Mouse (Mus musculus): ENCODE results near the gene Ccdc59.

The Ccdc59 gene

DNA sequence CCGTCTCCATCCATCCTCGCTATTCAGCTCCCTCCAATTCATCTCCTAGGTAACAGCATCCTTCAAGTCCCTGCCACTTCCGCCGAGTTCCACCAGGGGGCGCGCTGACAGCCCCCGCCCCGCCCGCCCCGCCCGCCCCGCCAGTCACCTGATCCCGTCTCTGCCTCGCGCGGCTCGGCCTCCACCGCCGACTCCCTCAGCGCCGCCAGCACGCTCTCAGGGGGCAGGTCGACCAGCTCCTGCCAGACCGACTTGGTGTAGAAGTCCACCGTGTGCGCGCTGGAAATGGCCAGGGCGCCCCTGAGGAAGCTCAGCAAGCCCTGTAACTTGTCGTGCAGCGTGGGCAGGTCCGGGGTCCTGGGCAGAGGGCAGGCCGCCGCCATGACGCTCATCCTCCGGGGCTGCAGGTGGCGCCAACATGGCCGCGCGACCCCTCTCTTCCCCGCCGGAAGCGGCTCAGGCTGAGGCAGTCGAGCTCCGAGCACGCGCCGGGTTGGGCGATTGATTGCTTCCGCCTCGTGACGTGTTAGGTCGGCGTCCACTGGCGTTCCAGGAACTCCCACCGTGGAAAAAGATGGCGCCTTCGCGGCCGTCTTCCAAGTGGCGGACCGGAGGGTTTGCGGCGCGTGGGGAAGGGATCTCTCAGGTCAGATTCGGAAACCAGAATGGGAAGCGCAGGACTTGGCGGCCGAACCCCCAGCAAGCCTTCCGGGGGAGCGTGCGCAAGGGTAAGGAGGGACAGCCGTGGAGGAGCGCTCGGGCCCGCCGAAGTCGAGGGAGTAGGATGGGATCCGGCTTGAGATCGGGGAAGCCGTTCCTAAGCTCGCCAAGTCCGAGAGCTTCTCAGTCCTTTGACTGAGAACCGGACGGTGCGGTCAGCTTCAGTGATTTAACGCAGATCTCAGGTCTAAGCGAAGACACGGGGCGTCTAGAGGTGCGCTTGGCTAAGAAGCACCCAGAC, at the start of gene Ccdc59, which contains the start of gene Mettl25:
Gene Ccdc59 (plus strand): TSS at position 140 of the 961 bp plus-strand sequence.
Gene Mettl25 (minus strand): TSS at position 453 of the 961 bp plus-strand sequence.
- in situ Hi-C loops (cut with MboI, MseI): no loop called here

DNA sequence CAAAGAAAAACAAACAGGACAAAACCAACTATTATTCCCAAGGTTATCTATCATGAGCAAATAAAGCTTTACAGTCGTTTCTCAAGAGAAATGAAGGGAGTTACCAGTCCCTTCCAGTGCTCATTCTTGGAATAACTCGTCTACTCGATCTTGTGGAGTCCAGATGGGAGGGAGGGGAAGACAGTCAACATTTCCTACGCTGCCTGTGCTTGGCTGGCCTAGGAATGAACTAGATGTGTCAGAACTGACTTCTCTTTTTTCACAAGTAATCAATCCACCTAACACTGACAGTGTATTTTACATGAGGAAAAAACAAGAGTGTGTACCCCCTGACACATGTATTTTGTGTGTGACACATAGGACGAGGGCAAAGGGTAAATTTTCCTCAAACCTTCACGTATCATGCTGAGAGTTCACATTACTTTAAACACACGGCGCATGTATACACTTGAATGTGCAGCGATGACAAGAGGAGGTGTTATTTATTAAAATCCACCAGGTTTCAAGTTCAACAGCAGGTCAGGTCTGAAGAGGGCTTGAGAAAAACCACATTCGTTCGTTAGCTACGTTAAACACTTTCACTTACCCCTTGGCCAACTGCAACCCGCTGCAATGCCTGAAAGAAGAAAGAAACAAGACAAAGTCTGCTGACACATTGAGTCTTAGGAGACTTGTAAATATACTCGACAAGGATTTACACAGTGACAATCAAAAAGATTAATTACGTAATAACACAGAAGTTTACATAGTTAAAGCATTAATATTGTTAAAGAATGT, 46.9 kb upstream of the Ccdc59 start:
- in situ Hi-C loops (cut with MboI, MseI): no loop called here

DNA sequence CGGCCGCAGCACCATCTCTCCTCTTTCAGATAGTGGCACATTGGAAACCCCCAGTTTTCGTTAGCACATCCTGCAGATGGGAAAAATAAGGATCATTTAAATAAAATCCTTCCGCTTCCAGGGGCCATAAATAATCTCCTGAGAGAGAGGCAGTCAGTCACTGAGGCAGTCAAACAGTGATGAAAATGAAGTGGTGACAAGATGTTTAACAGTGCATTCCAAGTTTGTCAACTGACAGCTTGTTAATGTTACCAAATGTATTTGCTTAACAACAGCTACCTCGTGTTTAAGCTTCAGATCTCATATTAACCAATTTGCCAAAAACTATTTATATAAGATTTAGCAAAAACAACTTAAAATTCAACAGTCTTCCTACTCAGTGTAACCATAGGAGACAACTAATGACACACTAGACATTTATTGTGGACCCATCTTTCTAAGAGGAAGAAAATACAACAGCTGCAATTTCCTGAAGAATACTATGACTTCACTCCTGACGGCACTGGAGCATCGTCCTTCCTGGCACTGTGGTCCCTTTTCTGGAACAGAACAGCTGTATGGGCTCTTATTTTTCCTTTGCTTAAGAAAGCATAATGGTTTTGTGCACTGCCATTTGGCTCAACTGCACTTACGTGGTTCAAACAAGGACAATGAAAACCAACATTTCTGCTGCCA, 43.5 kb upstream of the Ccdc59 start:
- in situ Hi-C loops (cut with MboI, MseI): no loop called here

DNA sequence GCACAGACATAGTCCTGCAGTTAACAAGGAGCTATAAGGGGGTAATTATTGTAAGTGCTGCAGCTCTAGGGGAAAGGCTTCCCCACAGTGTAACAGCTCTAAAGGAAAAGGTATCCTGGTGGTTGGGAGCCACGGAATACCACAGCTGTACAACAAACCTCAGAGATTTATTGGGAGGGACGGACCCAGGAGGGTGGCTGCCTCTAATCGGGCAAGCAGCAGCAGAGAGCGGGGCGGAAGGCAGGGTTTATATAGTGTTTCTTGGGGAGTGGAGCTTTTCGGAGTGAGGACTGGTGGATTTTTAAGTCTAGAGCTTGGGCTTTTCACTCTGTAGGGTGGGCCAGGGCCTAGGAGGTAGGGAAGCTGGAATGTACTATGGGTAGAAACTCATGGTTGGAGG, 39.7 kb upstream of the Ccdc59 start:
- in situ Hi-C loops (cut with MboI, MseI): no loop called here

DNA sequence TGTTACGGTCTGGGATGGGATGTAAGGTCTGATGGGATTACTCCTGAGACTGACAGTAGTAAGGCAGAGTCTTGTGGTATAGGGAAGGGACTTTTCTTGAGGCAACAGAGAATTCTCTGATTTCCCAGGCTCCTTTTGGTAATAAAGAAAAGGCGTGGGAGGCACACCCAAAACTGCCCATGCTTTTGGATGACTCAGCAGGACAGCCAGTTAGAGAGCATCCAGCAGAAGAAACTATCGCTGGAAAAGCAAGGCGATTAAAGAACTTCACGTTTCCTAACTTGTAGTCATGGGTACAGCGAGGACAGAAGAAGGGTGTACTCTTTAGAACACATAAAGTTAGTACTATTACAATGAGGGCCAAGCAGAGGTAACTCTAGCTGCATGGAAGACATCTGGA, 38.7 kb upstream of the Ccdc59 start:
- in situ Hi-C loops (cut with MboI, MseI): no loop called here

DNA sequence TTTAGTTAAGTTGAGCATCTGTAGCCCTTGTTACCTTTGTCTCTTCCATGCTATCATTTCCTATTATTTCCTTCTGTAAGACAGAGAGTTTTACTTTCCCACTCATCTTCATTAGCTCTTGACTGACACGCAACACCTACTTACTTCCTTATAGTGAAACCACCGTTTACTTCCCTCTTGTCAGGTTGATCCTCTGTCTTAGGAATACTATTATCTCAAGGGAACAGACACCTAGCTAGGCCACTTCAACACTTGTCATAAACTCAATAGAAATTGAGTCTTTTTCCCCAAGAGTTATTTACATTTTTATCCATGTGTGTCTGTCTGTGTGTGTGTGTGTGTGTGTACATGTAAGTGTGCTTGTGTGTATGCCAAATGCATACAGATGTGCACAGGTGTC, 37.4 kb upstream of the Ccdc59 start:
- in situ Hi-C loops (cut with MboI, MseI): no loop called here

DNA sequence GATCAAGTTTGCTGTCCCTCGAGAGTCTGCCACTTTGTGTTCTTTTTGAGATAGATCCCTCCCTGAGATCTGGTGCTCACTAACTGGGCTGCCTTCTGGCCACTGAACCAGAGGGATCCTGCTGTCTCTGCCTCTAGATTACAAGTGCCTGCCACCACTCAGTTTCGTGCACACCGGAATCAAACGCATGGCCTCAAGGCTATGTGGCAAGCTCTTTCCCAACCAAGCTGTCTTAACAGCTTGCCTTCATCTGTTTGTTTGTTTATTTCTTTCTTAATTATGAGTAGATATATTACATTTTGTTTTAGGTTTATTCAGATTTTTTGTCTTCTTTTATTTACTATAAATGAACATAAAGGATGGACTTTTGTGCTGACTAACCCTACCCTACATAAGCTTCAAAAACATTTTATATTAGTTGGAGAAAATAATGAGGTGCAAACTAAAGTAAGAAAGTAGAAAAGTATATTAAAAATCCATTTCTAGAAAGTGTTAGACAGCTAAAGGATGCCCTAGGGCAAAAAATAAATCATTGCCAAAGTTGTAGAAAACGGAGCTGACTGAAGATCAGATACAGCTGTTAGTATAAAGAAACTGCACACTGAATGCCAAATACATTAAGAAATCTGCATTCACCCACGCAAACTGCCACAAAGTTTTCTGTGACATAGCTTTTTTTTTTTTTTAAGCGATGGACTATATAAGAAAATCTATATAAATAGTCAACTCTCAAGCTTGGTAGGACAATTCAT, 34.4 kb upstream of the Ccdc59 start:
- in situ Hi-C loops (cut with MboI, MseI): no loop called here

DNA sequence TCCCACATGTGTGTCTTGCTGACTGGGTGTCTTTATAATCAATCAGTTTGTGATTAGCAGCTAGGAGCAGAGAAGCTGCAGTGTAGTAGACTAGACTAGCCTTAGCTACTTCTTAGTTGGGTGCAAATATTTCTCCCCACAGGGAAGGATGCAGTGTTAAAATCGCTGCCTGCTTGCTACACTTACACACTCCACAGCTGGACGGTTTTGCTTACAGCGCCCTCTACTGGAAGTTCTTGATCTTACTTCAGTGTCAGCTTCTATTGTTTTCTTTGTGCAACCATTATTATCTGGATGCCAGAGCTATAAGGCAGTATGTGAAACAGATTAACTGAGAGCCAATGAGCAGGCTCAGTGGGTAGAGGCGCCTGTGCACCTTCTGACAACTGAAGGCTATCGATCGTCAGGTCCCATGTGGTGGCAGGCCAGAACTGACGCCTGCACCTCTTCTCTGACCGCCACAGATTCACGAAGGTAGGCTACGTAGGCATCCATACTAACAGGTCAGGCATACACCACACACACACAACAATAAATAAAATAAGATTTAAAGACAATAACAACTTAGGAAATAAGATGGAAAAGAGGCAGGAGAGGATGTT, 6.1 kb upstream of the Ccdc59 start:
- in situ Hi-C loops (cut with MboI, MseI): no loop called here

DNA sequence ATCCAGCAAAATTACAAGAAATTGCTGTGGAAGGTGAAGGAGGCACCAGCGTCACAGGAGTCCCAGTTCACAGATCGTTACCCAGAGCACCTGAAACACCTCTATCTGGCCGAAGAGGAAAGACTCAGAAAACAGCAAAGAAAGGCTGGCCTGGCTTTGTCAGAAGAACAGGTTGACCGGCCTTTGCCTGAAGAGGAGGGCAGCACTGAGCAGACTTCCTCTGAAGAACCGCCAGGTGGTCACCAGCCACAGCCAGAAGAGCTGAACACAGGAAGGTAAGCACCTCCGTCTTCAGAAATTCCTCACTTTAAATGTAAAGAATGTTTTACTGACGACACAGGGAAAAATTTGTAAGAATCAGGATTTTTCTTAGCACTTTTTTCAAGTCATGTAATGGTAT, 1.7 kb downstream of the Ccdc59 start:
- in situ Hi-C loops (cut with MboI, MseI): no loop called here

DNA sequence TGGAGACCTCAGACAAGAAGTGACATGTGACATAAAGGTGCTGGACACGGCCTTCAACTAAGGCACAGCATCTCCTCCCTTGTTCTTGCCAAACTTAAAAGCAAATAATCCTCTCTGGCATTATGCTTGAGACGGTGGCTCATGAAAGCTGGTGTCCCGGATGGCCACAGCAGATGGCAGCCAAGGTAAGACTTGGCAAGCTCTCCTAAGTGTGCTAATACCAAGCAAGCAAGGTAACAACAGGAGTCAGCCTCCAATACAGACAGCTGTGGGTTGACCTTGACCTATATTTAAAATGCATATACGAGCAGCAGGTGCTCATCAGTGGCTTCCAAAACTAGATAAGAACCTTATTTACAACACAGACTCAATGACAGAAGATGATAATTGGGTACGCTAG, 9.4 kb downstream of the Ccdc59 start:
- in situ Hi-C loops (cut with MboI, MseI): loop anchor here in 1 of 2 experiments (25.0 kb wide), 1 partner anchor 737 kb away; no protein-coding TSS in a partner anchor

DNA sequence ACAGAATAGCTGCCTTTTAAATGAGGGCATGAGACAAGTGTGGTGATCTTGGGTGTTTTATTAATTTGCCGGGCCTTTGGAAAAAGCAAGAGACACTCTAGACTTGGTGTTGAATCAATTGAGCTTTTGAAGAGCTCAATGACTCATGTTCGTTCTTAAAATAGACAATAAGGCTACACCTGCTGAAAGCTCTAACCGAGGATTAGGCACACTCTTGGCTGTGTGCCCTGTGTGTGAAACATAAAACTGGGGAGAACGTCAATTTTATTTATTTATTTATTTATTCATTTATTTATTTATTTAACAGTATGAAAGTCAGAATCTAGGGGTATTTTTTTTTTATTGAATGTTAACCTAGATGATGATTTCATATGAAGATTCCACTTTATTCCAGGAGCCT, 10.3 kb downstream of the Ccdc59 start:
- in situ Hi-C loops (cut with MboI, MseI): loop anchor here in 1 of 2 experiments (25.0 kb wide), 1 partner anchor 736 kb away; no protein-coding TSS in a partner anchor

DNA sequence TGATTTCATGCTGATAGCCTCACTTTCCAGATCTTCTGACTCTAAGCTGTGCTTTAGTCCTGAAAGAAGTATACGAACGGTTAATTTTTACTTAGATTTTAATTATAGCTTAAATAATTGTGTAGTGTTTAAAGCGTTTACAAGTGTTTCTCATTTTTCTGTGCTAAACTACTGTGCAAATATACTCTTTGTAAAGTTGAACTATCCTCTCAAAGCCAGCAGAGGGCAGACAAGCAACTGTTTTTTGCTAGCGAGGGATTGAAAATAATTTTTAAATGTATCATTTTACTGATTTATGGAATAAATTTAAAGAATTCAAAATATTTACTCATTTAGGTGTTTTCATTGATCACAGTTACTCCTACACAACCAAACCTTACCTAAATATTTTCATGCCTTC, 26.4 kb downstream of the Ccdc59 start:
- in situ Hi-C loops (cut with MboI, MseI): loop anchor here (5.0 to 25.0 kb wide), 2 partner anchors 715 to 720 kb away; no protein-coding TSS in a partner anchor

Measured in T-helper 17 cell (primary cell).